In genomic region chr3:135691191-135692131, GRCm38 (mm10) we compare ENCODE assay signal across 8 mouse cellular contexts. TPM values are rescaled to one million over a fixed set of nuclear protein-coding genes. Genes with fewer than 3 reads are reported as not detected.
DNase-seq lines count a peak whose midpoint lies in the region; ATAC-seq and TF ChIP-seq lines count a peak whose summit lies in the region.

TSS of gene Nfkb1 (minus strand) at chr3:135691547.

- peaks cover 6% of the 10 kb centered on the region; the same call in 1 of the 2 replicates for H3K36me3 ChIP-seq in embryonic facial prominence, embryonic 13.5 days
- no peaks in the 10 kb centered on the region for H3K36me3 ChIP-seq in kidney, adult 2 months (ENCODE audit: control insufficient read depth, insufficient read depth, low read length)
- H3K36me3 ChIP-seq in limb, embryonic 15.5 days, result no peaks in the 10 kb centered on the region
- no peaks in the 10 kb centered on the region for H3K36me3 ChIP-seq in midbrain, embryonic 16.5 days (ENCODE audit: control insufficient read depth, insufficient read depth, low read length)
- no peaks in the 10 kb centered on the region; the same call in 1 of the 2 replicates for H3K36me3 ChIP-seq in spleen, adult 2 months (ENCODE audit: control insufficient read depth, insufficient read depth, low read length)

- H3K27me3 ChIP-seq in embryonic facial prominence, embryonic 13.5 days, result 0 out of 2 replicates have a peak, but pooled peaks cover 6% of the 10 kb centered on the region
- H3K27me3 ChIP-seq in kidney, adult 2 months (replicated peaks; ENCODE audit: control insufficient read depth, insufficient read depth, low read length), result no peaks in the 10 kb centered on the region
- H3K27me3 ChIP-seq in limb, embryonic 15.5 days, result 0 out of 2 replicates have a peak, but pooled peaks cover 7% of the 10 kb centered on the region
- H3K27me3 ChIP-seq in midbrain, embryonic 16.5 days (ENCODE audit: control insufficient read depth, insufficient read depth, low read depth, low read length), result no peaks in the 10 kb centered on the region
- H3K27me3 ChIP-seq in spleen, adult 2 months (ENCODE audit: control insufficient read depth, insufficient read depth, low read length), result no peaks in the 10 kb centered on the region

- peak within 1 kb of the TSS; percentile 69 for H3K4me2 ChIP-seq in embryonic facial prominence, embryonic 13.5 days
- H3K4me2 ChIP-seq in limb, embryonic 15.5 days, result peak within 1 kb of the TSS; percentile 76
- H3K4me2 ChIP-seq in midbrain, embryonic 16.5 days (ENCODE audit: low read length), result peak within 1 kb of the TSS; percentile 86

- H3K27ac ChIP-seq in embryonic facial prominence, embryonic 13.5 days, result peak within 1 kb of the TSS; percentile 94
- peak within 1 kb of the TSS; percentile 84 for H3K27ac ChIP-seq in kidney, adult 2 months (ENCODE audit: insufficient read depth, low read depth, low read length)
- peak within 1 kb of the TSS; percentile 94 for H3K27ac ChIP-seq in limb, embryonic 15.5 days
- H3K27ac ChIP-seq in midbrain, embryonic 16.5 days (ENCODE audit: low read length), result peak within 1 kb of the TSS; percentile 92
- peak within 1 kb of the TSS; percentile 97 for H3K27ac ChIP-seq in spleen, adult 2 months (ENCODE audit: insufficient read depth, low read length)

- peak within 1 kb of the TSS; percentile 86 for H3K4me3 ChIP-seq in embryonic facial prominence, embryonic 13.5 days
- H3K4me3 ChIP-seq in kidney, adult 2 months (ENCODE audit: insufficient read depth, low read depth, low read length), result peak within 1 kb of the TSS; percentile 90
- H3K4me3 ChIP-seq in limb, embryonic 15.5 days, result peak within 1 kb of the TSS; percentile 80
- peak within 1 kb of the TSS; percentile 90 for H3K4me3 ChIP-seq in midbrain, embryonic 16.5 days (ENCODE audit: low read depth, low read length)
- H3K4me3 ChIP-seq in spleen, adult 2 months (ENCODE audit: extremely low read depth, insufficient read depth, insufficient read length), result peak within 1 kb of the TSS; percentile 98

- peak within 1 kb of the TSS; percentile 98 for H3K9ac ChIP-seq in embryonic facial prominence, embryonic 13.5 days
- peak within 1 kb of the TSS; percentile 97 for H3K9ac ChIP-seq in limb, embryonic 15.5 days
- peak within 1 kb of the TSS; percentile 94 for H3K9ac ChIP-seq in midbrain, embryonic 16.5 days (ENCODE audit: low read depth, low read length)

- DNase-seq in urinary bladder, adult 18-20 months (ENCODE audit: low spot score in 2 of 2), result peak; percentile 58 to 62
- DNase-seq in urinary bladder, postnatal 10 days (ENCODE audit: low spot score), result no peak
- DNase-seq in heart, adult 8-10 months (ENCODE audit: low spot score), result peak; percentile 68
- peak; percentile 74 for DNase-seq in kidney, adult 2 months
- DNase-seq in spleen, adult 2 months (ENCODE audit: low read depth in 1 of 2, low spot score in 2 of 2), result peak; percentile 72 to 81

- under 1% methylated on average over 95 of the region's 102 CpGs for WGBS in embryonic facial prominence, embryonic 13.5 days
- 6% methylated on average over 94 of the region's 102 CpGs for WGBS in kidney, adult 2 months
- 2% methylated on average over 64 of the region's 102 CpGs for WGBS in limb, embryonic 15.5 days
- under 1% methylated on average over 50 of the region's 102 CpGs for whole genome bisulfite sequencing in midbrain, embryonic 16.5 days
- WGBS in spleen, adult 2 months, result 8% methylated on average over 98 of the region's 102 CpGs

- peak; percentile 35 for TF ChIP-seq POLR2A in kidney, adult 2 months (IDR thresholded peaks at IDR 0.05; ENCODE audit: low read depth, low read length)
- TF ChIP-seq POLR2A in spleen, adult 2 months (IDR thresholded peaks at IDR 0.05; ENCODE audit: low read depth, low read length), result peak; percentile 49

- no peak for TF ChIP-seq CTCF in kidney, adult 2 months (conservative IDR thresholded peaks at IDR 0.05; ENCODE audit: insufficient read depth, insufficient read length, low read depth, low read length)
- no peak for TF ChIP-seq CTCF in spleen, adult 2 months (IDR thresholded peaks at IDR 0.05; ENCODE audit: extremely low read depth, insufficient read depth, insufficient read length, insufficient replicate concordance)

- no peaks in the 10 kb centered on the region for H3K9me3 ChIP-seq in embryonic facial prominence, embryonic 13.5 days
- no peaks in the 10 kb centered on the region for H3K9me3 ChIP-seq in limb, embryonic 15.5 days
- no peaks in the 10 kb centered on the region for H3K9me3 ChIP-seq in midbrain, embryonic 16.5 days (replicated peaks; ENCODE audit: control insufficient read depth, low read length, poor library complexity, severe bottlenecking)

- ATAC-seq in embryonic facial prominence, embryonic 13.5 days (ENCODE audit: insufficient number of reproducible peaks, insufficient read depth, low FRiP score, low TSS enrichment, low read depth), result peak; percentile 79
- ATAC-seq in limb, embryonic 15.5 days (ENCODE audit: insufficient number of reproducible peaks, low FRiP score, low TSS enrichment, low read depth), result peak; percentile 77
- peak; percentile 87 for ATAC-seq in midbrain, embryonic 16.5 days

- peaks cover 36% of the 10 kb centered on the region for H3K4me1 ChIP-seq in embryonic facial prominence, embryonic 13.5 days
- H3K4me1 ChIP-seq in kidney, adult 2 months (ENCODE audit: control insufficient read depth, insufficient read depth, low read length), result peaks cover 10% of the 10 kb centered on the region
- peaks cover 29% of the 10 kb centered on the region for H3K4me1 ChIP-seq in limb, embryonic 15.5 days
- H3K4me1 ChIP-seq in midbrain, embryonic 16.5 days (ENCODE audit: control insufficient read depth, insufficient read depth, low read length), result peaks cover 13% of the 10 kb centered on the region
- H3K4me1 ChIP-seq in spleen, adult 2 months (ENCODE audit: control insufficient read depth, insufficient read depth, insufficient read length), result peaks cover 19% of the 10 kb centered on the region; the same call in 1 of the 2 replicates

RNA-seq across cellular contexts. Expression of gene Nfkb1, which starts in this region (rescaled TPM):
- 20.4 and 25.2 TPM in 2 replicates for polyA plus RNA-seq in embryonic facial prominence, embryonic 13.5 days (2015; fragmentation: Nextera tagmentation; extraction: Ambion mirVana)
- 10 to 100 TPM; 30.5 to 35.1 (median 32.8) TPM for total RNA-seq in heart, adult 8-10 months (2022)
- polyA plus RNA-seq in kidney, adult 2 months (2012; rRNA removed), result 43.1 and 46.0 TPM in 2 replicates
- polyA plus RNA-seq in limb, embryonic 15.5 days (2015; fragmentation: Nextera tagmentation; extraction: Ambion mirVana), result 18.5 and 18.8 TPM in 2 replicates
- polyA plus RNA-seq in midbrain, embryonic 16.5 days (2015; fragmentation: Nextera tagmentation; extraction: Ambion mirVana), result 6.7 and 6.8 TPM in 2 replicates
- 188 and 220 TPM in 2 replicates for polyA plus RNA-seq in spleen, adult 2 months (2012; rRNA removed)
